Comparison of ENCODE assay signal across 12 mouse cellular contexts in genomic region chr1:155737017-155737808, GRCm38 (mm10). TPM values are rescaled to one million over a fixed set of nuclear protein-coding genes. Genes with fewer than 3 reads are reported as not detected.
DNase-seq lines count a peak whose midpoint lies in the region; ATAC-seq and TF ChIP-seq lines count a peak whose summit lies in the region.
"Had no signal": no experiment of that assay in that cellular context is flagged by ENCODE, and none has a peak within 500 bp of the region (broad histone marks: within the 10 kb centered on the region; RNA-seq: fewer than 3 reads in every experiment).

No protein-coding gene starts in this region.

- no peak for TF ChIP-seq EP300 in liver, postnatal 0 days (IDR thresholded peaks at IDR 0.05; ENCODE audit: low read depth)

- peaks cover 33% of the 10 kb centered on the region for H3K4me1 ChIP-seq in hindbrain, embryonic 10.5 days (replicated peaks)
- H3K4me1 ChIP-seq in hindbrain, embryonic 16.5 days (ENCODE audit: control insufficient read depth, insufficient read depth, low read depth, low read length): peaks cover 19% of the 10 kb centered on the region
- H3K4me1 ChIP-seq in ES-E14 (ENCODE audit: control insufficient read depth in 2 of 2, insufficient read depth in 2 of 2, low read length in 2 of 2, poor library complexity in 1 of 2): peaks cover 0 to 4% of the 10 kb centered on the region in 2 experiments; a peak in 1 of 4 replicates
- peaks cover 27% of the 10 kb centered on the region for H3K4me1 ChIP-seq in heart, embryonic 16.5 days (ENCODE audit: control insufficient read depth, insufficient read depth, low read length)
- peaks cover 16% of the 10 kb centered on the region for H3K4me1 ChIP-seq in liver, postnatal 0 days (ENCODE audit: insufficient read depth)
- peaks cover 41% of the 10 kb centered on the region for H3K4me1 ChIP-seq in forebrain, embryonic 10.5 days

- no peak overlapping the region for H3K4me2 ChIP-seq in hindbrain, embryonic 16.5 days (ENCODE audit: low read length)
- peak overlapping the region; percentile 10; the same call in 1 of the 2 replicates for H3K4me2 ChIP-seq in heart, embryonic 16.5 days (ENCODE audit: low read depth, low read length)
- H3K4me2 ChIP-seq in liver, postnatal 0 days (ENCODE audit: low read depth, low read length): peak overlapping the region; percentile 30; the same call in 1 of the 2 replicates
- H3K4me2 ChIP-seq: midbrain, embryonic 12.5 days had no signal

- WGBS in hindbrain, embryonic 10.5 days: under 1% methylated on average over 58 of the region's 58 CpGs
- 1% methylated on average over 56 of the region's 58 CpGs for WGBS in hindbrain, embryonic 16.5 days
- under 1% methylated on average over 58 of the region's 58 CpGs for WGBS in heart, embryonic 16.5 days
- WGBS in liver, postnatal 0 days (ENCODE audit: insufficient replicate concordance): under 1% methylated on average over 58 of the region's 58 CpGs
- WGBS in forebrain, embryonic 10.5 days: under 1% methylated on average over 58 of the region's 58 CpGs

- peak overlapping the region; percentile 10 for H3K4me3 ChIP-seq in hindbrain, embryonic 10.5 days
- no peak overlapping the region for H3K4me3 ChIP-seq in hindbrain, embryonic 16.5 days (ENCODE audit: low read length)
- H3K4me3 ChIP-seq in ES-E14 (ENCODE audit: insufficient read depth in 1 of 2, low read depth in 1 of 2, low read length in 2 of 2, poor library complexity in 1 of 2, severe bottlenecking in 1 of 2): peak overlapping the region; percentile 5 to 20; a peak in 2 of 4 replicates
- peak overlapping the region; percentile 6 for H3K4me3 ChIP-seq in heart, embryonic 16.5 days (ENCODE audit: low read length)
- peak overlapping the region; percentile 8; the same call in 1 of the 2 replicates for H3K4me3 ChIP-seq in liver, postnatal 0 days (ENCODE audit: low read depth, low read length)
- no peak overlapping the region for H3K4me3 ChIP-seq in forebrain, embryonic 10.5 days
- H3K4me3 ChIP-seq: midbrain, embryonic 12.5 days had no signal

- in situ Hi-C loops in ES-E14 (cut with MboI; ENCODE audit: low sequenced_read_pairs in 2 of 2, unreplicated experiment in 2 of 2): loop anchor here (25.0 kb wide), 2 partner anchors 500 to 650 kb away; partner anchors contain the start of genes Ier5 (in 2 of the 2) and BC034090 (in 1 of the 2)

- H3K27me3 ChIP-seq in hindbrain, embryonic 10.5 days (ENCODE audit: insufficient read depth, poor library complexity, severe bottlenecking): peaks cover 100% of the 10 kb centered on the region
- peaks cover 68% of the 10 kb centered on the region for H3K27me3 ChIP-seq in hindbrain, embryonic 16.5 days (replicated peaks; ENCODE audit: control insufficient read depth, insufficient read depth, low read length)
- H3K27me3 ChIP-seq in heart, embryonic 16.5 days (ENCODE audit: control insufficient read depth, insufficient read depth, low read length): peaks cover 91% of the 10 kb centered on the region
- peaks cover 97% of the 10 kb centered on the region for H3K27me3 ChIP-seq in liver, postnatal 0 days (ENCODE audit: insufficient read depth, low read length)
- peaks cover 100% of the 10 kb centered on the region for H3K27me3 ChIP-seq in forebrain, embryonic 10.5 days (ENCODE audit: poor library complexity, severe bottlenecking)

- H3K9me3 ChIP-seq in hindbrain, embryonic 10.5 days: no peaks in the 10 kb centered on the region
- H3K9me3 ChIP-seq in hindbrain, embryonic 16.5 days (ENCODE audit: control insufficient read depth, low read length): no peaks in the 10 kb centered on the region
- H3K9me3 ChIP-seq in ES-E14 (ENCODE audit: control insufficient read depth, insufficient read depth, low read depth, low read length): no peaks in the 10 kb centered on the region
- no peaks in the 10 kb centered on the region for H3K9me3 ChIP-seq in heart, embryonic 16.5 days (replicated peaks; ENCODE audit: control insufficient read depth, low read length)
- H3K9me3 ChIP-seq in liver, postnatal 0 days (ENCODE audit: low read length): no peaks in the 10 kb centered on the region
- H3K9me3 ChIP-seq in forebrain, embryonic 10.5 days: no peaks in the 10 kb centered on the region
- H3K9me3 ChIP-seq: midbrain, embryonic 12.5 days had no signal

- peak; percentile 58 for DNase-seq in hindbrain, embryonic 10.5 days (ENCODE audit: low spot score)
- no peak for DNase-seq in ES-E14 (ENCODE audit: low read depth, low spot score)
- peak; percentile 27 for DNase-seq in liver, postnatal 0 days
- no peak for DNase-seq in natural killer cell, adult 2 months (ENCODE audit: low spot score in 2 of 2)
- DNase-seq in testis, postnatal 10 days (ENCODE audit: low spot score): no peak
- DNase-seq in forebrain, embryonic 10.5 days (ENCODE audit: extremely low spot score, low spot score): no peak
- DNase-seq: spleen, adult 18-20 months had no signal

- H3K36me3 ChIP-seq in hindbrain, embryonic 10.5 days: no peaks in the 10 kb centered on the region
- no peaks in the 10 kb centered on the region for H3K36me3 ChIP-seq in hindbrain, embryonic 16.5 days (ENCODE audit: control insufficient read depth, insufficient read depth, low read length)
- no peaks in the 10 kb centered on the region for H3K36me3 ChIP-seq in ES-E14 (ENCODE audit: control insufficient read depth, insufficient read depth, low read length, poor library complexity, severe bottlenecking)
- H3K36me3 ChIP-seq in heart, embryonic 16.5 days (ENCODE audit: control insufficient read depth, insufficient read depth): no peaks in the 10 kb centered on the region
- H3K36me3 ChIP-seq in liver, postnatal 0 days (replicated peaks; ENCODE audit: insufficient read depth, low read length): no peaks in the 10 kb centered on the region
- no peaks in the 10 kb centered on the region for H3K36me3 ChIP-seq in forebrain, embryonic 10.5 days (replicated peaks)
- H3K36me3 ChIP-seq: midbrain, embryonic 12.5 days had no signal

- H3K27ac ChIP-seq in hindbrain, embryonic 10.5 days: no peak overlapping the region
- H3K27ac ChIP-seq in hindbrain, embryonic 16.5 days (ENCODE audit: low read depth, low read length): no peak overlapping the region
- no peak overlapping the region for H3K27ac ChIP-seq in ES-E14 (ENCODE audit: insufficient read depth, low read depth, low read length, poor library complexity, severe bottlenecking)
- H3K27ac ChIP-seq in heart, embryonic 16.5 days (ENCODE audit: low read length): no peak overlapping the region
- no peak overlapping the region for H3K27ac ChIP-seq in liver, postnatal 0 days (ENCODE audit: low read depth)
- H3K27ac ChIP-seq in forebrain, embryonic 10.5 days: no peak overlapping the region
- H3K27ac ChIP-seq: midbrain, embryonic 12.5 days had no signal

- no peak for ATAC-seq in hindbrain, embryonic 16.5 days
- no peak for ATAC-seq in heart, embryonic 16.5 days (replicated peaks; ENCODE audit: extremely low read depth, insufficient read depth, low FRiP score)
- ATAC-seq in liver, postnatal 0 days: no peak

- H3K9ac ChIP-seq in hindbrain, embryonic 16.5 days (ENCODE audit: low read depth, low read length): no peak overlapping the region
- no peak overlapping the region for H3K9ac ChIP-seq in ES-E14 (ENCODE audit: insufficient read depth, low read depth, low read length, poor library complexity, severe bottlenecking)
- no peak overlapping the region for H3K9ac ChIP-seq in heart, embryonic 16.5 days (ENCODE audit: low read length)
- H3K9ac ChIP-seq in liver, postnatal 0 days (replicated peaks): no peak overlapping the region
- H3K9ac ChIP-seq: midbrain, embryonic 12.5 days had no signal

- no peak for TF ChIP-seq CTCF in liver, postnatal 0 days (IDR thresholded peaks at IDR 0.05; ENCODE audit: low read depth)

TF ChIP-seq in ES-E14, 5 proteins besides CTCF, POLR2A, EP300 and RAD21:
- TF ChIP-seq ZC3H11A (IDR thresholded peaks at IDR 0.05; ENCODE audit: borderline replicate concordance, low read depth, low read length): no peak
- TF ChIP-seq ZNF384 (IDR thresholded peaks at IDR 0.05; ENCODE audit: low read depth, low read length): no peak

RNA-seq across cellular contexts. Expression of gene Lhx4, which starts 14.3 kb away (rescaled TPM):
- 5.7 and 11.6 TPM in 2 replicates for polyA plus RNA-seq in hindbrain, embryonic 10.5 days (2016; fragmentation: Nextera tagmentation; extraction: Ambion mirVana)
- polyA plus RNA-seq in hindbrain, embryonic 16.5 days (2015; fragmentation: Nextera tagmentation; extraction: Ambion mirVana): 1.7 and 2.3 TPM in 2 replicates
- total RNA-seq in ES-E14 (2012; rRNA removed): 0.05 and 0.13 TPM in 2 replicates
- polyA plus RNA-seq in heart, embryonic 16.5 days (2015; fragmentation: Nextera tagmentation; extraction: Ambion mirVana): not detected in 2 replicates
- polyA plus RNA-seq in liver, postnatal 0 days (2015; fragmentation: Nextera tagmentation; extraction: Ambion mirVana): not detected in 2 replicates
- polyA plus RNA-seq in forebrain, embryonic 10.5 days (2016; fragmentation: Nextera tagmentation; extraction: Ambion mirVana): not detected in 2 replicates
- total RNA-seq: layer of hippocampus, adult 18-20 months; MEL had no signal

Comparison
In these comparisons a context has a peak if more than half of its experiments do, and no peak if none do; other contexts are left out.
1. H3K4me3 ChIP-seq: peak in hindbrain, embryonic 10.5 days (single experiment), ES-E14 (2 of 2), heart, embryonic 16.5 days (single experiment) and liver, postnatal 0 days (single experiment); none in hindbrain, embryonic 16.5 days (single experiment) and forebrain, embryonic 10.5 days (single experiment).
2. DNase-seq: peak in hindbrain, embryonic 10.5 days (single experiment) and liver, postnatal 0 days (single experiment); none in ES-E14 (single experiment), natural killer cell, adult 2 months (0 of 2), testis, postnatal 10 days (single experiment) and forebrain, embryonic 10.5 days (single experiment).